ENCODE assay signal across 8 mouse cellular contexts in the genomic region with DNA sequence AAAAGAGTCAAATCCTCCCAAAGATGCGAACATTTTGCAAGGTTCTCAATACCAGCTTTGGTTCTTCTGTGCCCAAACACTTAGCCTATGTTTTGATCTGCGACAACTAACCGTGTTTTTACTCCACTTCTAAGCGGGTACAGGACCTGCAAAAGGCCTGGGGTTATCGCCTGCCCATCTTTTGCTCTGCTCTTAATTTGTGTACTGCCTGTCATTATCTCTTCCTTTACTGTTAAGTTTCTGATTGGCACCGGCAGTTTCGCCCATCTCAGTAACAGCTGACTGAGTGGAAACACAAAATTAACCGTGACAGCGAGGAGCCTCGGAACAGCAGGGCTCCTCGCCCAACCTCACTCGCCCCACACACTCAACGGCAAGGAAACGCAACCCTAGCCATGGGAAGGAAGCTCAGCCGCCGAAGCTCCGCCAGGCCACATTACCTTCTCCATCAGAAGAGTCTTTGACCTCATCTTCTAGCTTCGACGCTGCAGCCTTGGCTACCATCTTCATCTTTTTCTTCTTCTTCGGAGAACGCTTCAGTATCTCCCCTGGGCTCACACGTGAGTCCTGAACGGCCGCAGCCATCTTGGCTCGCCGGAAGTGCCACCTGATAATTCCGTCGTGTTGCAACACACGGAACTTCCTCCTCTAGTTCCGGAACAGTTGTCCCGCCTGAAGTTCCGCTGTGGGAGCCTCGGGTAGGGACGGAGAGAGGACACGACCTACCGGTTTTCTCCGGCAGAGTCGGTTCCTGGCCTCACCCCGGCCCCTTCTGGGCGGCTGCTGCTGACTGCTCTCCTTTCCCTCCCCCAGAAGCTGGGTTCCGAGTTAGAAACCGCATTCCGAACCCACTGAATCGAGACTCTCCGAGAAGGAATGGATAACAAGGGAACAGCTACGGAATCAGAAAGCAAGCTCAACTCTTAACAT. TPM values are rescaled to one million over a fixed set of nuclear protein-coding genes. Genes with fewer than 3 reads are reported as not detected.
A peak's percentile ranks its signal among the peaks of the same experiment; 100 is the strongest.
DNase-seq lines count a peak whose midpoint lies in the region; ATAC-seq and TF ChIP-seq lines count a peak whose summit lies in the region.

A gene (minus strand): TSS at position 635 of the 930 bp plus-strand sequence.

- DNase-seq in ES-E14 (ENCODE audit: low read depth, low spot score) = peak; percentile 83
- peak; percentile 75 for DNase-seq in cerebellum, adult 11-12 months
- peak; percentile 66 for DNase-seq in heart, postnatal 25 days (ENCODE audit: low spot score)
- DNase-seq in layer of hippocampus, adult 18-20 months (ENCODE audit: low spot score in 2 of 2) = peak; percentile 71 to 91
- peak; percentile 86 for DNase-seq in lung, adult 2 months
- DNase-seq in thymus, adult 18-20 months = peak; percentile 57 to 66

- intact Hi-C loops in heart, postnatal 25 days (cut with DNase I) = no loop called here

- peaks cover 3% of the 10 kb centered on the region for H3K36me3 ChIP-seq in ES-E14 (ENCODE audit: control insufficient read depth, insufficient read depth, low read length, poor library complexity, severe bottlenecking)
- no peaks in the 10 kb centered on the region for H3K36me3 ChIP-seq in forebrain, embryonic 15.5 days

- H3K4me3 ChIP-seq in ES-E14 (ENCODE audit: insufficient read depth in 1 of 2, low read depth in 1 of 2, low read length in 2 of 2, poor library complexity in 1 of 2, severe bottlenecking in 1 of 2) = peak within 1 kb of the TSS; percentile 92 to 99
- peak within 1 kb of the TSS; percentile 66 for H3K4me3 ChIP-seq in forebrain, embryonic 15.5 days
- peak within 1 kb of the TSS; percentile 94 for H3K4me3 ChIP-seq in lung, adult 2 months (replicated peaks; ENCODE audit: extremely low read depth, low read depth, low read length)

- in situ Hi-C loops in ES-E14 (cut with MboI; ENCODE audit: low sequenced_read_pairs in 2 of 2, unreplicated experiment in 2 of 2) = no loop called here

- no peaks in the 10 kb centered on the region for H3K9me3 ChIP-seq in ES-E14 (ENCODE audit: control insufficient read depth, insufficient read depth, low read depth, low read length)
- H3K9me3 ChIP-seq in forebrain, embryonic 15.5 days = no peaks in the 10 kb centered on the region

- H3K4me1 ChIP-seq in ES-E14 (ENCODE audit: control insufficient read depth in 2 of 2, insufficient read depth in 2 of 2, low read length in 2 of 2, poor library complexity in 1 of 2) = 0 out of 4 replicates have a peak, but pooled peaks cover 0 to 5% of the 10 kb centered on the region in 2 experiments
- H3K4me1 ChIP-seq in forebrain, embryonic 15.5 days = peaks cover 27% of the 10 kb centered on the region
- H3K4me1 ChIP-seq in lung, adult 2 months (ENCODE audit: control insufficient read depth, insufficient read depth, low read length) = peaks cover 4% of the 10 kb centered on the region; the same call in 1 of the 2 replicates

- peak; percentile 93 for ATAC-seq in forebrain, embryonic 15.5 days (replicated peaks)
- ATAC-seq in neutrophil, adult 5-6 weeks (ENCODE audit: extremely low read depth, insufficient number of reproducible peaks, low FRiP score, poor library complexity, severe bottlenecking) = peak; percentile 98

- no peaks in the 10 kb centered on the region for H3K27me3 ChIP-seq in forebrain, embryonic 15.5 days

- TF ChIP-seq CTCF in lung, adult 2 months (IDR thresholded peaks at IDR 0.05; ENCODE audit: insufficient read depth, low read length) = no peak

- peak within 1 kb of the TSS; percentile 80 for H3K4me2 ChIP-seq in forebrain, embryonic 15.5 days (replicated peaks)

- peak within 1 kb of the TSS; percentile 52; the same call in 1 of the 2 replicates for H3K27ac ChIP-seq in ES-E14 (ENCODE audit: insufficient read depth, low read depth, low read length, poor library complexity, severe bottlenecking)
- peak within 1 kb of the TSS; percentile 80 for H3K27ac ChIP-seq in forebrain, embryonic 15.5 days (replicated peaks)

- TF ChIP-seq POLR2A in lung, adult 2 months (IDR thresholded peaks at IDR 0.05; ENCODE audit: borderline replicate concordance, extremely low read depth, low read depth, low read length) = peak; percentile 75; the same call in 1 of the 2 replicates

- peak within 1 kb of the TSS; percentile 98 for H3K9ac ChIP-seq in ES-E14 (ENCODE audit: insufficient read depth, low read depth, low read length, poor library complexity, severe bottlenecking)
- peak within 1 kb of the TSS; percentile 81 for H3K9ac ChIP-seq in forebrain, embryonic 15.5 days (replicated peaks)

- WGBS in forebrain, embryonic 15.5 days = under 1% methylated on average over 46 of the region's 46 CpGs
- under 1% methylated on average over 46 of the region's 46 CpGs for WGBS in lung, adult 2 months

TF ChIP-seq in ES-E14, 5 proteins besides CTCF, POLR2A, EP300 and RAD21:
- TF ChIP-seq CHD2 (IDR thresholded peaks at IDR 0.05; ENCODE audit: low read depth, low read length) = peak; percentile 9; the same call in 1 of the 2 replicates
- TF ChIP-seq ZC3H11A (IDR thresholded peaks at IDR 0.05; ENCODE audit: borderline replicate concordance, low read depth, low read length) = no peak
- peak; percentile 89 for TF ChIP-seq HCFC1 (IDR thresholded peaks at IDR 0.05; ENCODE audit: borderline replicate concordance, insufficient read depth, low read length)
- TF ChIP-seq MAFK (IDR thresholded peaks at IDR 0.05; ENCODE audit: insufficient read depth, low read depth, low read length) = no peak
- no peak for TF ChIP-seq ZNF384 (IDR thresholded peaks at IDR 0.05; ENCODE audit: low read depth, low read length)

RNA-seq across cellular contexts. Expression of the gene that starts here (rescaled TPM):
- total RNA-seq in ES-E14 (2012; rRNA removed) = 67.3 and 93.6 TPM in 2 replicates
- 36.1 and 36.5 TPM in 2 replicates for polyA plus RNA-seq in forebrain, embryonic 15.5 days (2015; fragmentation: Nextera tagmentation; extraction: Ambion mirVana)
- 1 to 10 TPM; 8.4 to 9.2 TPM for total RNA-seq in heart, postnatal 25 days (2021)
- total RNA-seq in layer of hippocampus, adult 18-20 months (2021) = 10 to 100 TPM; 15.1 to 16.2 TPM
- polyA plus RNA-seq in lung, adult 2 months (2012; rRNA removed) = 2.3 and 3.4 TPM in 2 replicates
- total RNA-seq in neutrophil, adult 5-6 weeks (2017) = 22.5 and 23.7 TPM in 2 replicates

Comparison
In these comparisons a context has a peak if more than half of its experiments do, and no peak if none do; other contexts are left out.
1. Peak in every context shown above with its lines: DNase-seq, ATAC-seq, H3K4me3 ChIP-seq and H3K27ac ChIP-seq.